Mouse (Mus musculus): ENCODE data around the gene Zbed5.
"Not testable (repeated sequence)": the region's sequence is repeated elsewhere in the genome, so short reads cannot be mapped to it uniquely, and the experiment has no call there.

Gene Zbed5

DNA sequence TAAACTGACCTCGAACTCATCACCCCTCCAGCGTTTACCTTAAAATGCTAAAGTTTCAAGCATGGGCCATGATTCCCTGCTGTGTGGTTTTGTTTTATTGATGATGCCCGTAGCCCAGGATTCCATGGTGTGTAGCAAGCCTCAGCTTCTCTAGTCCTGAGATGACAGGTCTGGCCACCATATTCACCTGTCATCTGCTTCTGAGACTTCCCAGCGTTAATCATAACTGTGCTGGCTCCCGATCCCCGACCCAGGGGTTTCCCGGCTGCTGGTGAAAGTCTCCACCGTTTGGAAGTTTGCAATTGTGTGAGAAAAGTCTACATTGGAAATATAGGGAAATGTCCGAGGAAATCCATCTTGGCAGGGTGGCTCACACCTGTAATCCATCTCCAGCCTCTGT lies 13.6 kb downstream of the Zbed5 start:
- no peak for DNase-seq

DNA sequence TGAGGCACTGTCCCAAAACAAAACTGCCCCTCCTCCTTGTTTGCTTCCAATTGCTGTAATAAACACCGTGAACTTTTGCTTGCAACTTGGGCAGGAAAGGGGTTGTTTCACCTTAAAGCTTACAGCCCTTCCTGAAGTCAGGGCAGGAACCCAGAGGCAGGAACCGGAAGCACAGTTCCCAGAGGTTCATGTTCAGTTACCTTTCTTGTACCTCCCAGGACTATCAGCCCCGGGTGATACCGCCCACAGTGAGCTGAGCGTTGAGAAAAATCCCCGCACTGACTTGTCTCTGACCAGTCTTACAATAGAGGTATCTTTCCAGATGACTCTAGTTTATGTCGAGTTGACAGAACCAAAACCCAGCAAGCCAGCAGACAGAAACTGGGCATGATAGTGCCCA lies 14.1 kb downstream of the Zbed5 start:
- DNase-seq, result no peak

DNA sequence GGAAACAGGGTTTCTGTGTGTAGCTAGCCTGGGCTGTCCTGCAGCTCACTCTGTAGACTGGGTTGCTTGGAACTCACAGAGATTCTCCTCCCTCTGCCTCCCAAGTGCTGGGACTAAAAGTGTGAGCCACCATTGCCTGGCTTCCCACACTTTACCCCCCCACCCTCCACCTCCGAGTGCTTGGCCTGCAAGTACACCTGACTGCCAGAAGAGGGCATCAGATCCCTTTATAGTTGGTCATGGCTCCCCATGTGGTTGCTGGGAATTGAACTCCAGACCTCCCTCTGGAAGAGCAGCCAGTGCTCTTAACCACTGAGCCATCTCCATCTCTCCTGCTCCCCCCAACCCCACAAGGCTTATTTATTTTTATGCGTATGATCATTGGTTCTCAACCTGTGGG lies 18.5 kb downstream of the Zbed5 start:
- peak; percentile 49 for DNase-seq

DNA sequence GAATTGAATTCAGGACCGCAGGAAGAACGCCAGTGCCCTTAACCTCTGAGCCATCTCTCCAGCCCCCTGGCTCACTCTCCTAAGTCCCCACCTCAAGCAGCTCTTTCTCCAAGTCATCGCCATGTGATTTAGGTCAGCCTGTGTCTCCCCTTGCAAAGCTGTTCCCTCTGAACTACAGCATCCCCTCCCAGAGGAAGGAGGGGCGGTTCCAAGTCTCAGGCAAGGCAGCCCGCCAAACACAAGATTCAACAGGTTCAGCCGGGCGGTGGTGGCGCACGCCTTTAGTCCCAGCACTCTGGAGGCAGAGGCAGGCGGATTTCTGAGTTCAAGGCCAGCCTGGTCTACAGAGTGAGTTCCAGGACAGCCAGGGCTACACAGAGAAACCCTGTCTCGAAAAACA lies 20.0 kb downstream of the Zbed5 start:
- not testable (repeated sequence) for DNase-seq

DNA sequence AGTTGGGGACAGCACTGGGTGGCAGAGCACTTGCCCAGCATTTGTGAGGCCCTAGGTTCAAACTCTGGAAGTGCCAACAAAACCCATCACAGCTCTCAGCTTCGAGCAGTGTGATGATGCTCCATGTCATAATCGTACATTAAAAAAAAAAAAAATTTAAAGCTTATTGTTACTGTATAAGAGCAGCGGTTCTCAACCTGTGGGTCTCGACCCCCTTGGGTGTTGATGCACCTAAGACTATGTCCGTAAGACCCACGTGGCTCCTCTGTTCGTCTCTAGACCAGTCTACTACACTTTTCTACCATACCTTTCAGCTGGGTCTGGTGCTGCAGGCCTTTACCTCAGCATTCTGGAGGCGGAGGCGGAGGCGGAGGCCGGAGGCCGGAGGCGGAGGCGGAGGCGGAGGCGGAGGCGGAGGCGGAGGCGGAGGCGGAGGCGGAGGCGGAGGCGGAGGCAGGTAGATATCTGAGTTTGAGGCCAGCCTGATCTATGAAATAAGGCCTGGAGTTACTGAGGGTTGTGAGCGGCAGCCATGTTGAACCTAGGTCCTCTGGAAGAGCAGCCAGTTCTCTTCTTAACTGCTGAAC lies 22.6 kb downstream of the Zbed5 start:
- no peak for DNase-seq

DNA sequence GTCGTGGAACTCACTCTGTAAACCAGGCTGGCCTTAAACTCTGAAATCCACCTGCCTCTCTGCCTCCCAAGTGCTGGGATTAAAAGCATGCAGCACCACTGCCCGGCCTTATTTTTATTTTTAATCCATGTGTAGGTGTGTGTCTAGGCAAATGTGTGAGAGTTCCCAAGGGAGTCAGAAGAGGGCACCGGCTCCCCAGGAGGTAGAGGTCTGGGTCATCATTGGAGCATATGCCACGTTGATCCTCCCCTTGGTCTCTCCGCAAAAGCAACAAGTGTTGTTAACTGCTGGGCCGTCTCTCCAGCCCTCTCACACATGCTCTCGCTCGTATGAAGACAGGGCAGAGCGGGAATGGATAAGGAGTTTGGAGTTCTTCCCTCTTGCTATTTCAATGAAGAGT lies 23.2 kb downstream of the Zbed5 start:
- DNase-seq, result no peak

DNA sequence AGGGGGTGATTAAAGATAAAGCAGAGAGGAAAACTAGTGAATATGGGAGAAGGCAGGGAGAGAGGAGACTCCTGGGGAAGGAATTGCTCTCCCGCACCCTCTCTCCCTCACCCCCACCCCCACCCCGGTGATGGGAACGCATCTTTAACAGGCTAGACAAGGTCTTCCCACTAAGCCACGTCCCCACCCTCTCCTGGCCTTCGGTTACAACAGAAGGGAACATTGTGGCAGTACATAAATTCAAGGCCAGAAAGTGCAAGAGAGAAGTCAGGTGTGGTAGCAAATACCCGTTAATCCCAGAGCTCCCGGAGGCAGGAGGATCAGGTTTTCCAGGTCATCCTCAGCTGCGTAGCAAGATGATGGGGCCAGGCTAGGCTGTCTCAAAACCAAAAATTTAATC lies 23.8 kb downstream of the Zbed5 start:
- DNase-seq, result no peak

DNA sequence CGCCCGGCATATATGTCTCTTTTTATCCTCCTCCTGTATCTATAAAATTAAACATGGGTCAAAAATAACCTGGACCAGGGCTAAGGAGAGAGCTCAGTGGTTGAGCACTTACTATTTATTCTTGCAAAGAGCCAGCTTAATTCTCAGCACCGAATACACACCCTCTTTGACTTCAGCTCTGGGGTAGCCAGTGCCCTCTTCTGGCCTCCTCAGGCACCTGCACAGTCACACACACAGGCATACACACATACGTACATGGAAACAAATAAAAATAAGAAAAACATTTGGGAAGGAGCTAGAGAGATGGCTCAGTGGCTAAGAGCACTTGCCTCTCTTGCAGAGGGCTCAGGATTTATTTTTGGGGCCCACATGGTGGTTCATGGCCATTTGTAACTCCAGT lies 26.4 kb downstream of the Zbed5 start:
- no peak for DNase-seq

DNA sequence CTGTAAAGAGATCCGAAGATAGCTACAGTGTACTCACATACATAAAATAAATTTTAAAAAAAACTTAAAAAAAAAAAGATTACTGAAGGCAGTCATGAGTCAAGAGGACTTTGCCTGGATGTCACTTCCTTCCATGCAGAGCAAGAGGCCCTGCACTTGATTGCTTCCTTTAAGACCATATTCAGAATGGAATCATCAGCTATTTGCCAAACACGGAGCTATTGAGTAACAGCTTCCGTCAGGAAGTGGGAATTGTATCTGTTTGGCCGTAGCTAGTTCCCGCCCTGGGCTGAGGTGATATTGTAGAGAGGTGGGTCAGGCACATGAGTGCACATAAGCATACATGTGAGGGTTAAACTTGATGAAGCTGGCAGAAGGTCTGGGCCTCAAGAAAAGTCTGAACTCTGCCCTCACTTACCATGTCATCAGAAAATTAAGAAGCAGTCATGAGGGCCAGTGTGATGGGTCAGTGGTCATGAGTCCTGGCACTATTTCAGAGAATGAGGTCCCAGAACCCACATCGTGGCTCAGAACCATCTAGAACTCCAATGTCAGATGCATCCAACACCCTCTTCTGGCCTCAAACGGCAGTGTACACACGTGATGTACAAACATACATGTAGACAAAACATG lies 29.4 kb downstream of the Zbed5 start:
- peak; percentile 14 for DNase-seq

DNA sequence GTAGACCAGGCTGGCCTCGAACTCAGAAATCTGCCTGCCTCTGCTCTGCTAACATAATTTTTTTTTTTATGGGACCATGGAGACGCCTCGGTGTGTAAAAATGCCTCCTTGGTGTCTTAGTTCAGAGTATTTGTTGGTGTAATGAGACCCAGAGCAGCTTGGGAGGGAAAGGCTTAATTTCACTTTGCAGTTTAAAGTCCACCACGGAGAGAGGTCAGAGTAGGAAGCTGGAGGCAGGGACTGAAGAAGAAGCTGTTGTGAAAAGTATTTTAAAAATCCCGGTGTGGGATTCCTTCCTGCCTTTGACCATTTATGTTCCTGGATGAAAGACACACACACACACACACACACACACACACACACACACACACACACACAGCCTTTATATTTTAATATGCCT lies 30.4 kb downstream of the Zbed5 start:
- no peak for DNase-seq

DNA sequence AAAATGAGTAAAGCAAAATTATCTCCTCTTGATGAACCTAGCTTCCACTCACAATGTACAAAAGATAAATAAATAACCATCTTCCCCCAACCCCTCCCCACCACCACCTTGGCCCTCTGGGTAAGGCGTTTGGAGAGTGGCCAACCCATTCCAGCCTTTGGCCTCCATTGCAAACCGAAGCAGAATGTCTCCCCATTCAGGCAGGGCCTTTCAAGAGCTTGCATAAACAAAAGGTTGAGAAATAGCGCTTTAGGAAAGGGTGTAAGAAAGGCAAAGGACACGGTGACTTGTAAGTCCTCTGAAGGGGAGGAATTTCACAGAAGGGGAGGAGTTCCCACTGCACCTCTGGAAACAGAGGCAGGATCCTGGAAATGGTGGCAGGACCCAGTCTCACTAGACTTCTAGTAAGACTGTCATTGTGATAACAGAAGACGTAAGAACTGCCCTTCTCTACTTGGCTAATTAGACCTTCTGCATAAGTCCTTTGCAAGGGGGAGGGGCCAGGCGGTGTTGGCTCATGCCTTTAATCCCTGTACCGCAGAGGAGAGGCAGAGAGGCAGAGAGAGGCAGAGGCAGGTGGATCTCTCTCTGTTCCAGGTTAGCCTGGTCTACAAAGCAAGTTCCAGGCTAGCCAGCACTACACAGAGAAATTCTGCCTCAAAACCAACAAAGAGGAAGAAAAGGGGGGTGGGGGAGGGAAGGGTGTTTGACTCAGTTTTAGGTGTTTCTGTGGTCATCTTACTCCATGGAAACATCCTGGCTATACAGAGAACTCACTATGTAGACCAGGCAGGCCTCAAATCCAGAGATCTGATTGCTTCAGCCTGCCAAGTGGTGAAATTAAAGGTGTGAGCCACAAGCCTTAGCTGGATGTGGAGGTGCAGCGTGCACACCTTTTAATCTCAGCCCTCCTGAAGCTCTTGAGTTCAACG lies 34.7 kb downstream of the Zbed5 start:
- DNase-seq, result peak; percentile 77

DNA sequence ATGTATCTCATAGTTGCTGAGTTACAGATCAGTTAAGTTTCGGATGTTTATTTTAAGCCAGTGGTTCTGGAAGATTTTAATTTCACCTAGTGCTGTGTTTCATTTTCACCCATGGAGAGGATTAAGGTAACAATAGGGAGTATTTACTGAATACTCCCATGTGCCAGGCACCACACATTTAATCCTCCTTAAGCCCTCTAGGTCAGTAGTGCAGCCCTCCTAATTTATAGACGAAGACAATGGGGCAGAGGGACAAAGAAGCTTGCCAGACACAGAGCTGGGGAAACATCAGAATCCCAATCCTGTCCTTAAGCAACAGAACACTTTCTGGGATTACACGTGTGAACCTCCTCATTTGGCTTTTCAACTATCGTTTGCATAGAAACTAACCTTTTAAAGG lies 41.4 kb downstream of the Zbed5 start:
- no peak for DNase-seq

DNA sequence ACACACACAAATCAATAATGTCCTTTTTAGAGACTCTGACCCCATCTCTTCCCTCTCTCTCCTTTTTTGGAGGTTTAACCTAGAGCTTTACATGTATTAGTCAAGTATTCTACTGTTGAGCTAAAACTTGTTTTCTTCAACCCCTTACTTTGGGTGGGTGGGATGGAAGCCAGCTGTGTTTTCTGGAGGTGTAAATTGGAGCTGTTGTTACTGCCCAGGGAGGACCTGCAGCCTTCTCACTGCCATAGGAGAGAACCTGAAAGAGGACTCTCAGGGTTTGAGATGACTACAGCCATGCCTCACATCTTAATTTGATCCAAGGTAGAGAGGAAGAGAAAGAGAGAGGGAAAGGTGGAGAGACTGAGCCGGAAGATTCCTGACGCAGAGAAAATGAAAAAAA lies 44.8 kb downstream of the Zbed5 start:
- no peak for DNase-seq

DNA sequence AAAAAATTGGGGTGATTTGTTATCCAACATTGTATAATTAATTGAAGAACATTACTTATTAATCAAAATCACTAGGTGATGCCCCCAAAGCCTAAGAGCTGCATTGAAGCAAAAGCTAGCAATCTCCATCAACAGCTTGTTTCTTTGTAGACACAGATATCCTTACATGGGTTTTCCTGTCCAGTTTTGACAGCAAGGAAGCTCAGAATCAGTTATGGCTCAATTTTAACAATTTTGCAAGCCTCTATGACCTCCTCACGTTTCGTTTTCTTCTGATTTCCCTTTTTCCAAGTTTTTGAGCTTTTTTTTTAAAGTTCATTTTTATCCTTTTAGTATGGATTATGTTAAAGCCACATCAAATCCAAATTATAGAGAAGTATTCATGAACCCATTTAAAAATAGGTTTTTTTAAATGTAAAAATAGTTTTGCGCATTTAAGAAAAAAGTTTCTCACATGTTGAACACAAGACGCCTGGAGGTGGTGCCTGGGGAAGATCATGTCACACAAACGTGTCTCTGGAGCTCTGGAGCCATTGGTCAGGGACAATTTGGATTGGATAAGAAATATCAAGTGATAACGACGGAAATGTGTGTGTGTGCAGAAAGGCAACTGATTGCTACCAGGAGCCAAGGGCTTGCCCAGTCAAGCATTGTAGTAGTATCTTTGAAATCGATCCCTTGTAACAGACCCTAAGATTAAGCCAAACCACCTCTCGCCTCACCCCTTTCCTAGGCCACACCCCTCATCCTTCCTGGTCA lies 45.4 kb downstream of the Zbed5 start:
- DNase-seq, result no peak

DNA sequence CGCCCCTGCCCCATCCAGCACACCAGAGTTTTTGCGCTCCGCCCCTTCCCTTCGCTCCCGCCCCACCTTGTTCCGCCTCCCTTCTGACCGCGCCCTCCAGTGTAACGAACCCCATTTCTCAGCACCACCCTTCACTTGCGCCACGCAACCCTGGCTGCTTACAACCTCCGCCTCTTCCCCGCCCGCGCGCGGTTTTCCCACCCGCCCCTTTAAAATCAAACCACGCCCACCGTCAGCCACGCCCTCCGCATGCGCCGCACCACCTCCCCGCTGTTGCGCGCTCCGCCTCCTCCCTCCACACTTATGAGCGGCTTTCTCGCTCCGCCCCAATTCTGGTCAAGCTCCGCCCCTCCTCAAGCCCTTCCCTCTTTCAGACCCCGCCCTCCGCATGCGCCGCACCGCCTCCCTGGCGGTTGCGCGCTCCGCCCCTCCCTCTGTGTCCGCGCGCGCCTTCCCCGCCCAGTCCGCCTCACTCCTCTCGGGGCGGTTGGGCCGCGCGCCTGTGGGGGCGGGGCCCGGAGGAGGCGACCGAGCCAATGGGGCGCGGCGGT lies 46.0 kb downstream of the Zbed5 start, which contains the start of gene Vkorc1l1:
Vkorc1l1 (plus strand) TSS at position 476 of the 551 bp plus-strand sequence.
- peak; percentile 99 for DNase-seq

DNA sequence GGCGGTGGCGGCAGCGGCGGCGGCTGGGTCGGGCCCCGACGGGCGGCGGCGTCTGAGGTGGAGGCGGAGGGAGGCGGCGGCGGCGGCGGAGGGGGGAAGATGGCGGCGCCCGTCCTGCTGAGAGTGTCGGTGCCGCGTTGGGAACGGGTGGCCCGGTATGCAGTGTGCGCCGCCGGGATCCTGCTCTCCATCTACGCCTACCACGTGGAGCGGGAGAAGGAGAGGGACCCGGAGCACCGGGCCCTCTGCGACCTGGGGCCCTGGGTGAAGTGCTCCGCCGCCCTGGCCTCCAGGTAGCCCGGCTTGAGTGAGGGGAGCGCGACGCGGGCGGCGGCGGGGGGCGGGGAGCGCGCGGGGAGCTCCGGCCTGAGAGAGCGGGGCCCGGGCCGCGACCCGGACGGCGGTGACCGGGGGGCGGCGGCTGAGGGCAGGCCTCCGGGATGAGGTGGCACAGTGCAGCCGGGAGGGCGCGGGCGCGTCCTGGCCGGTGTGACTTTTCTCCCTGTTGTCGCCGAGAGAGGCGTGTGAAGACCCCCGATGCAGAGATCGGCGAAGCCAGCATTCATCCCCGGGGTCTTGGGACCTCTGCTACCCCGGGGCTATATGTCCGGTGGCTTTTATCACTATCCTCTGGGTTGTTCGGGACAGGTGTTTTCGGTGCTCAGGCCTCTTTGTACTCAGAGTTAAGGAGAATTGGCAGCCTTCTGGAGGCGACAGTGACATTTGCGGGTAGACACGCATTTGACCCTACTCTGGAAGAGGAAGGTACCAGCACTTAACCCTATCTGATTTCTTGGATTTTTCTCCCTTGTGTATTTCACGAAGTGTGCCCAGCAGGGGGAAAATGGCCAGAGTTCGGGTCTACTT lies 46.8 kb downstream of the Zbed5 start:
- not testable (repeated sequence) for DNase-seq

DNA sequence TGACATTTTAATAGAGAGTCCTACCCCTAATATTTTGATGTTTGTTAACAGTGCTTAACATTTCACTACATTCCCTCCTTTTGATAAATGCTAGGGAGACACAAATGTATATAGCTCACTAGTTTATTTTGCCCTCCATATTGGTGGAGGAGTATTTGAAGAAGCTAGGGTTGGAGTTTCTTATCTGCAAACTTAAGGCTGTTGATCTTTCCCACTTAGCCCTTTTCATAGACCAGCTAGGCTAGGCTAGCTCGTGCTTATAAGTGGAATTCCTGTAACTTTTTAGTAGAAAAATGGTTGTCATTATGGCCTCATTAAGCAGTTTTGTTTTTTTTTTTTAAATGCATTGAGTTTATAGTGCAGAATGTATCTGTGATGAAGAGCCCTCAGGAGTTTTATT lies 47.9 kb downstream of the Zbed5 start:
- DNase-seq, result no peak

DNA sequence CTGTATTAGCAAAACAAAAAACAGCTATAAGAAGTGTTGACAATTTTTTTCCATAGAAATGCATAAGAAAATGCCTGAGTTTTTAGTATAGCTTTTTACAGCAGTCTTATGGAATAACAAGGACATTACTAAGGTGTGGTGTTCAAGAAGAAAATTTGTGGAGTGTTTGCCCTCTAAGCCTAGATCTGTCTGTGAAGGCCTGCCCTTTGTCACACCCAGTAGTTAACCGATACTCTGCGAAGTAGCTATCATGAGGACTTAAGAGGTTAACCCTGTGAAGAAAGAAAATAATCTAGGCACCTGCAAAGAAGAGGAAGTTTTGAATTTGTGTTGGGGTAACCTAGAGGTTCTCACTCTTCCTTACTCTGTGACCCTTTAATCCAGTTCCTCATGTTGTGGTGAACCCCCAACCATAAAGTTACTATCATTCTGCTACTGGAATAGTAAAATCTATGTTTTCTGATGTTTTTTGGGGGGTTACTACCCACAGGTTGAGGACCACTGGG lies 52.1 kb downstream of the Zbed5 start:
- no peak for DNase-seq

DNA sequence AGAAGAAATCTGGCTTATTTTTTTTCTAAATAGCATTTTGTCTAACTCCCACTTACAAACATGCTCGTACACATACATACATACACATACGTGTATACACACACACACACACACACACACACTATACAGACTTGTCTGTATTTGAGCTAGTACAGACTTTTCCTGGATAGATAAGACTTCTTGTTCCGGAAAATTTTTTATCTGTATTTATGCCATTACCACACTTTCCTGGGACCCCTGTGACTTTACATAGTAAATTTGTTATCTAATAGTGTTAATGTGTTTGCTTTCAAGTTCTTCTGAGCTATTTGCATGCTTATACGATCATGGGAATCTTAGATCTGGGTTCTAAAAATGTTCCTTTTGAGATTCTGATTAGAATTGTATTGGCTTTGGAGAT lies 56.6 kb downstream of the Zbed5 start:
- DNase-seq, result no peak
